Mouse (Mus musculus): ENCODE results near the gene Ralgapa2. TPM values are rescaled to one million over a fixed set of nuclear protein-coding genes. Genes with fewer than 3 reads are reported as not detected.

The Ralgapa2 gene
- total and polyA plus RNA-seq, 2 experiments from 2014 or later: 9.5 to 29.0 TPM

DNA sequence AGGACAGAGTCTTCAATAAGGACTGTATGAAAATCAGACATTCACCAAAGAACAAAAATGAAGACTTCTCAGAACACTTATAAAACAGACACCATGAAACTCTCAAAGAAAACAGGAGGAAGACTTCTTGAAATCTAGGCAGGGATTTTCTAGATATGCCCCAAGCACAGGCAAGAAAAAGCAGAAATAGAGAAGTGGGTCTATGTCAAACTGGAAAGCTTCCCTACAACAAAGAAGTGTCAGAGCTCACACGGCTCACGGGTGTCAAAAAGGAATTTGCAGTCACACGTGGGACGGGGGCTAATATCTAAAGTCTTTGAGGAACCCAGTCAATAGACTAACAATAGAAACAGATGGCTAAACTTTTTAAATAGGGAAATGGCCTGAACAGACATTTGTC lies 301.2 kb downstream of the Ralgapa2 start:
- no peak for TF ChIP-seq CTCF (IDR thresholded peaks at IDR 0.05; ENCODE audit: low read depth)
- WGBS: 36% methylated on average over 4 of the region's 4 CpGs
- DNase-seq (ENCODE audit: low spot score) (no peak), ATAC-seq (no peak)
- Histone ChIP-seq H3K4me1 (ENCODE audit: insufficient read depth, low read length) (no peaks in the 10 kb centered on the region), H3K36me3 (ENCODE audit: insufficient read depth, low read length) (no peaks in the 10 kb centered on the region), H3K9ac (replicated peaks; ENCODE audit: low read length) (no peak overlapping the region), H3K27me3 (ENCODE audit: insufficient read depth, low read length) (no peaks in the 10 kb centered on the region), H3K9me3 (ENCODE audit: low read length) (no peaks in the 10 kb centered on the region), H3K4me3 (ENCODE audit: low read length) (no peak overlapping the region), H3K4me2 (ENCODE audit: low read depth, low read length) (no peak overlapping the region), H3K27ac (no peak overlapping the region)

DNA sequence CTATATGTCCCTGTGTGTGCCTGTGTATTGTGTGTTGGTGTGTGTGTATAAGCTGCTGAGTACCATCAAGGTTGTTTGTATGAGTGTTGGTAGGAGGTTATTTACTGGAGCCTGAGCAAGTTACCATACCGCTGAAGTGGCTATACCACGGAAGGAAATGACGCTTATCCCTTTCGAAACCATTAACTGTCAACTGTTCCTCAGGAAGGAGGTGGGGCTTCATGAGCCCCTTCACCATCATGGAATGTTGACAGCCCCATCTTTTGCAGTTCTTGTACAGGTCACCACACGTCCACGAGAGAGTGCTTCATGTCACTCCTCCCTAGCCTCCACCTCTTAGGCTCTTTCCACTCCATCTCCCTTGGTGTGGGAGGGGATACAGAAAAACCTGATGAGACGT lies 314.2 kb downstream of the Ralgapa2 start:
- Histone ChIP-seq H3K27ac (no peak overlapping the region), H3K9me3 (ENCODE audit: low read length) (no peaks in the 10 kb centered on the region), H3K4me3 (ENCODE audit: low read length) (no peak overlapping the region), H3K9ac (replicated peaks; ENCODE audit: low read length) (no peak overlapping the region), H3K4me2 (ENCODE audit: low read depth, low read length) (no peak overlapping the region), H3K4me1 (ENCODE audit: insufficient read depth, low read length) (no peaks in the 10 kb centered on the region), H3K27me3 (ENCODE audit: insufficient read depth, low read length) (no peaks in the 10 kb centered on the region), H3K36me3 (ENCODE audit: insufficient read depth, low read length) (no peaks in the 10 kb centered on the region)
- 86% methylated on average over 7 of the region's 7 CpGs for WGBS
- ATAC-seq (no peak), DNase-seq (ENCODE audit: low spot score) (no peak)
- TF ChIP-seq CTCF (IDR thresholded peaks at IDR 0.05; ENCODE audit: low read depth): no peak

DNA sequence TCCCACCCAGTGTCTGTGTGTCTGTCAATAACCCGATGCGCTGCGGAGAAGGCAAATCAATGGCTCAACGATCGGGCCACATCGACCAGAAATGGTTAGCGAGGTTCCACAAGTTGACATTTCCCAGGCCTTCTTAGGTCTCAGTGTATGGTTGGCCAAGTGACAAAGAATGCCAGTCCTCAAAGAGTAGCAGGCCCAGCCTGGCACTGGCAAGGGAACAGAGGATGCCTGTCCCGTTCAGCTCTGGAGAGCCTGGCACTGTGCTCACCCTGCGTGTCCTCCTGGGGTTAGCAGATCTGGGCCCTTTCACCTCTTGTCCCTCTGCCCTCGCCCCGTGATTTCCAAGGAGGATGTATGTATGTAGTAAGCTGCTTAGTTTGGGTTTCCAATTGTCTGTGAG lies 316.0 kb downstream of the Ralgapa2 start:
- no peak overlapping the region for H3K9ac ChIP-seq (replicated peaks; ENCODE audit: low read length)
- no peak for ATAC-seq
- H3K27me3 ChIP-seq (ENCODE audit: insufficient read depth, low read length): no peaks in the 10 kb centered on the region
- 73% methylated on average over 11 of the region's 11 CpGs for WGBS
- H3K9me3 ChIP-seq (ENCODE audit: low read length): no peaks in the 10 kb centered on the region
- TF ChIP-seq CTCF (IDR thresholded peaks at IDR 0.05; ENCODE audit: low read depth): no peak
- H3K4me1 ChIP-seq (ENCODE audit: insufficient read depth, low read length): no peaks in the 10 kb centered on the region
- no peak overlapping the region for H3K4me2 ChIP-seq (ENCODE audit: low read depth, low read length)
- DNase-seq (ENCODE audit: low spot score): no peak
- no peaks in the 10 kb centered on the region for H3K36me3 ChIP-seq (ENCODE audit: insufficient read depth, low read length)
- no peak overlapping the region for H3K4me3 ChIP-seq (ENCODE audit: low read length)
- H3K27ac ChIP-seq: no peak overlapping the region

Measured in hindbrain, postnatal 0 days (tissue).